Mouse (Mus musculus) lung, postnatal 14 days (tissue): ENCODE data around the gene Notch1.

ENCODE experiments used
- DNase-seq: peaks from one replicate; pipeline ENCODE4 v3.0.0; 2021

The Notch1 gene

DNA sequence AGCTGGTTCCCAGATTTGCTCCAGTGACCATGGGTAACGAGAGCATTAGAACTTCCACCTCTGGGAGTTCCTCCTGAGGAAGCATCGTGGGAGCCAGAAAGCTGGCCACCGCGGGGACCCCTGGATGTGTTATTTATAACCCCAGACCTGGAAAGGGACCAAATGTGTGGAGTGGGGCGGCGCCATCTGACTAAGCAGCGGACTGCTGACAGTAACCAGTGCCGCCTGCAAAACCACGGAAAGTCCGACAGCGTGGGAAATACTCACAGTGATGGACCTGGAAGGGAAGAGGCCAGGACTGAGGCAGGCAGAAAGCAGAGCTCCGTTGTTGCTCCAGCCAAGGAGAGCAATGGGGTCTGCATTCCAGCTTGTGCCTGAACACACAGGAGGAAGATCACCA lies at the start of gene Notch1:
Notch1 (minus strand) TSS at position 389 of the 400 bp plus-strand sequence.
- DNase-seq, result no peak

DNA sequence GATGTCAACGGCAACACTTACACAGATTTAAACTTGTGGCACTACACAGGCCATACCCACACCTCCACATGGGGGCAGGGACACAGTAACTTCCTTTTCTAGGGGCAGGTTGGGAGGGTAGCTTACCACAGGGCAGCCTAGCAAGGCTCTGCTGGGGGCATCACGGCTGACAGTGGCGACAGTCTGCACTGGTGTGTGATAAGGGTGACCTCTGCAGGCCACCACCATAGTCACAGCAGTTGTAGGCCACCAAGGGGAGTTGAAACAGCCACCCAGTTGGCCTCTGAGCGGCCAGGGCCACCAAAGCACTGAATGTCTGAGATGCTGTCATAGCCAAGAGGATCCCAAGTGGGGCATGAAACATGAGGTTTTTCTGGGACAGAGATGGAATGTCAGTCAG lies 49.8 kb upstream of the Notch1 start:
- peak; percentile 70 for DNase-seq

DNA sequence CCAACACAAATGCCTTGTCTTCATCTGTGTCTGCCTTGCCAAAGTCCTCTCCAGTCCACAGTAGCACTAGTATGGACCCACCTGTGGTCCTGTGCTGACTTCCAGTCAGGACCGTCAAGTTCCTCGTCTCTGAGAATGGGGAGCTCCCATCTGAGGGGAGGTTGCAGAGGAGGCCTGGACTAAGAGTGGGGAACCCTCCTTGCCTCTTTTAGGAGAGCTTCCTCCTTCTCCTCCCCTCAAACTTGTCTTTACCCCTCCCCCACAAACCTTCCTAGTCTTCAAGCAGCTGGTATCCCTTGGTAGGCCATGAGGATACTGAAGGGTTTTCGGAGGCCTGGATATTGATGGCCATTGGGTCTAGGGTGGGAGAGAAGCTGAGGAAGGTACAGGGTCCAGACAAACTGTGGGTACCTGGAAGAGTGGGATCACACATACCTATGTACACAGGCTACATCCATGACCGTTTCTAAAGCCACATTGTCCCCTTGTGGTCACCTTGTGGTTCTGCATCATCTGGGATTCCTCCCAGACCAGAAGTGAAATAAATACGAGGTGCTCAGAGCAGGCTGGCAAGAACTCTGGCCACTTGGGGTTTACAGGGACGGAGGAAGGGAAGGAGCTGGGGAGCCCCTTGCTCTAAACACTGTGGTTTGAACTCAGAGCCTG lies 45.0 kb upstream of the Notch1 start:
- DNase-seq, result peak; percentile 57

DNA sequence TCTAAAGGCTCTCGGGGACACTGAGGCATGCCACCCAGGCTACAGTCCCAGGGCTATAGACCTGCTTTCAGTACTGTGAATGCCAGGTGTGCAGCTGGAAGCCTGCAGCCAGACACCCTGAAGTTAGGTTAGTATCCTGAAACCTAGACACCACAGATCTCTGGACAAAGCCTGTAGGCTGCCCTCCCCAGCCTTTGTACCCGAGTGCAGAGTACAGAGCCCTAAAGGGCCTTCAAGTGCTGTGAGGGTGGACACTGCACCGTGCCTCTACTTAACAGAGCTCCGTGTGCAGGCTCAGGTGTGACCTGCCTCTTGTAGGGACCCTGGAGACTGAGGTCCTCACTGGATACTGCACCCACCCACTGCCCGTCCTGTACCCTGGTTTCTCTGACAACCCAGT lies 44.0 kb upstream of the Notch1 start:
- DNase-seq, result no peak

DNA sequence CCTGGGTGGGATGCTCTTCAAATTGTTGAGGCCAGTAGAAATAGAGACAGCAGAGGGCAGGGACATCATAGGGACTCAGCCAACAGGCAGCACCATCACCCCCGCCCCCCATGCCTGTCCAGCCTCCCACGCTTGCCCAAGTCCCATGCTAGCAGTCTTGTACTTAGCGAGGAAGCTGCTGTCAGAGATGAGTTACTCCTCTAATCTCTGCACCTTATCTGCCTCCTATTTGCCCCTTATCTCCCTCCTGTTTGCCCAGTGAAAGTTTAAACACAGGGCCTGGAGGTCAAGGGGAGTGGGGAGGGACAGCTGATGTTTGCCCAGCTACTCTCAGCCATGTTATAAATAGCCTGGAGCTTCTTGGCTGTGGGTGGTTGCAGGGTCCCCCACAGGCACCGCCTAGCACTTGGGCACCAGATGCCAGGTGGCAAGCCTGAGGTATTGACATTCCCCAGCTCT lies 40.1 kb upstream of the Notch1 start:
- DNase-seq, result no peak

DNA sequence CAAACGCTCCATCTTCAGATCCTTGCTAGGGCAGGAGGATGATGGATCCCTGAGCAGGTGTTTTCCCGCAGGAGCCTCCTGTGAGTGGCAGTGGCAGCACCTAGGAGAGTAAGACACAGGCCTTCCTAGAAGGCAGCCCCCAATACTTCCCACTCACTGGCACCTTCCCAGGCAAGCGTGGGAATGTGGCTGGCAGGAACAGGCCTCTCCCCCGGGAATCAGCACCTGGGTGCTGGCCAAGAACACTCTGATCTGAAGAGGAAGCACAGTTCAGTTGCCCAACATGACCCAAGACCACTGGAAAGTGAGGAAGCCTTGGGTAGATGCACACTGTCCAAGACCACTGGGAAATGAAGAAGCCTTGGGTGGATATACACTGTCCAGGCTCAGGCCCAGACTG lies 38.6 kb upstream of the Notch1 start:
- DNase-seq, result peak; percentile 82

DNA sequence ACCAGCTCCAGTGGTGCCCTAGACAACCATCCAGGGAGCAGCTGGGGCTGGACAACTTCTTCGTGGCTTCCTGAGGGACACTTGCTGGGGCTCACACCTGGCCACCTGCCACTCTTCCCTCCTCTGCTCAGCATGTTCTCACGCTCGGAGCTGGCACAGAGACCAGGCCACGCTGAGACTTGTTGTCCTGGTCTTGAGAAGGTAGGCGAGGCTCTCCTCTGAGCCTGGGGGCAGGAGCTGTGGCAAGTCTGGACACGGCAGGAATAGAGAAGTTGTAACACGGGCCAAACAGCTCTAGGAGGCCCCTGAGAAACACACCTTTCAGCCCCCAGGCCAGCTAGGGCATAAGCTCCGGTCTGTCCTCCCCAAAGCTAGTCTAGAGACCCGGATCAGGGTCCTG lies 37.4 kb upstream of the Notch1 start:
- DNase-seq, result no peak

DNA sequence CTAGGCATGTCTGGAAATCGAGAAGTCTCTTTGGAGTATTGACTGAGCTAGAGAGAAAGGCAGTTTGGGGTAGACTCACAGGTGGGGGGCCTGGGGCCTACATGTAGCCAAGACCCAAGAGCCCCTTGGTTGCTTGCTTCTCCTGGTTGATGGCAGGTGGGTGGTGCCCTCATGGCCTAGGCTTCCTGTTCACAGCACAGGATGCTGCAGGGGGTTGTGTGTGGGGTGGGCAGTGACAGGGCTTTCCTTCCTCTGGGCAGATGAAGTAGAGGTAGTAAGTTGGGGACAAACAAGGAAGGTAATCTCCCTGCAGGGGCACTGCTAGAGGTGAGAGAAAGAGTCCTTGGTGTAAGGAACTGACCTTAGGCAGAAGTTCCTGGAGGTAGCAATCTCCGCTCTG lies 35.6 kb upstream of the Notch1 start:
- no peak for DNase-seq

DNA sequence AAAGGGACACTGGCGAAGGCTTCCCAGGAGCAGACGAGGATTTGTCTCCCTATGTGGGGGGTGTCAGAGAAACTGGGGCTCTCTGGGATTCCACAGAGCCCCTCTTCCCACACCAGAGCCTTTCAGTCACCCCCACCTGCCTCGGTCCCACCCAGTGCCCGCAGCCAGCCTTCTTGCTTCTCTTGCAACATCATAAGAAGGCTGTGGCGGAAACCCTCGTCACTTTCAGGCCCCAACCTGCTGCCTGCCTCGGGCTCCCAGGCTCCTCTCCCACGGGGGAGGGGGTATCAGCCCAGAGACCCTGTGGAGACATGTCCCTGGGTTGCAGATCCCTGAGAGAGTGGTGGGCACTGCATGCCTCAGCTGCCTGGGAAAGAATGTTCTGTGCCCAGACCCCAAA lies 35.0 kb upstream of the Notch1 start:
- DNase-seq, result no peak

DNA sequence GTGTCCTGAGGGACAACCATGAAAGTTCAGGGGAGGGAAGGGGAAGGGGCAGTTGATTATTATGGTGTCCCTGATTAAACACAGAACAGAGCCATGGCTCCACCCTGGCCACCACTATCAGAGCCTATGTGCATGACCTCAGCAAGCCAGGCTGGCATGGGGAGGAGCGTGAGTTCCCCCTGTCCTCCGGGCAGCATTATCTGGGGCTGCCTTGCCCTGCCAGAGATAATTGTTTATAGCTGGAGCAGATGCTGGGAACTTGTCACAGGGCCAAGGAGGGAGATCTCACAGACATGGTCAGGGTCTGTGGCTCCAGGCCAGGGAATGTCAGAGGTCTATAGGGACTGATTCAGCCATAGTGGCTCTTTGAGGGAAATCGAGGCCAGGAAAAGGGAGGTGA lies 34.3 kb upstream of the Notch1 start:
- DNase-seq, result no peak

DNA sequence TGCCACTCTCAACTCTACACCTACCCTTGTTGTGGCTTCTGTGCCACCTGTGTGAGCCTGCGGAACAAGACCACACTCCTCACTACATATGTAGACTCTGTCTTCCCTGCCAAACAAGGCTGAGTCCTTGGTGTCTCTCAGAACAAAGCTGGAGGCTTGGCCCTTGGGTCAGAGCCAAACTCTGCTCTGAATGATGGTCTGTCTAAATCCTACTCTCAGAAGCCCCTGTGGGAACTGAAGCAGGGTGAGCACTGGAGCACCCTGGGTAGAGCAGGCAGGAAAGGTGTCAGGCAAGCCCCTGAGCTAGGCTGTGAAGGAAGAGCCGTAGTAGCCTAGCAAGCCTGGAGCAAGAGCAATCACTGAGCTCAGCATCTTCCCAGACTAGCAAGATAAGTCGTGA lies 33.7 kb upstream of the Notch1 start:
- DNase-seq, result no peak

DNA sequence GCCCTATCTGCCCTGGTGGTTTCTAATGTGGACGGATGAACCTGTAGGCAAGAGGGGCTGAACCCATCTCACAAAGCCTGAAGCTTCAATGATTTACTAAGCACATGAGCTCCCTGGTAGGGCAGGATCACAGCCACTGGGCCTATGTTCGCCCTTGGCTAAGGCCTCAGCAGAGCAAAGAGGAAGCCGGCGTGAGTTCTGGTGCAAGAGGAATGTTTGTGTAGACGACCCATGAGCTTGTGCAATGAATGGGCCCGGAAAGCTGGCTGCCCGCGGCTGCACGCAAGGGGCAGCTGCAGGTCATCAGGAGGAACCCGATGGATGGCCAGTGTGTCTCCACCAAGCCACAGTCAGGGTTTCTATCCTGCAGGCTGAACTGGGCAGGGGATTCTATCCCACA lies 33.3 kb upstream of the Notch1 start:
- peak; percentile 52 for DNase-seq

DNA sequence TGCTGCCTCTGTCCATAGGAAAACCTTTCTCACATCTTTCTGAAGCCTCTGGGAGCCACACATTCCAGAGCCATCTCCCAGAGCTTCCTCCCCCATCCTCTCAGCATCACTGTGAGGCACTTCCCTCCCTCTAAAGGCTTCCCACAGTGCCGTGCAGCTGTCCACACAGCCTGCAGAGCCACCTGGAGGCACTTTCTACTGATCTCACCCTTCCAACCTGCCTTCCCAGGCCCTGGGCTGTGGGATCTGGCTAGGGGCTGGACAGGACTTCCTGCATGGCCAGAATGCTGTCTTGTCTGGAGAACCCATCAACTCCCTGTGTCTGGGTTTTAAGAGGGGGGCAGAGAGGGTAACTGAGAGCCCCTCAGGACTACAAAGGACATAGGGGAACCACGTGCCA lies 31.0 kb upstream of the Notch1 start:
- DNase-seq, result no peak

DNA sequence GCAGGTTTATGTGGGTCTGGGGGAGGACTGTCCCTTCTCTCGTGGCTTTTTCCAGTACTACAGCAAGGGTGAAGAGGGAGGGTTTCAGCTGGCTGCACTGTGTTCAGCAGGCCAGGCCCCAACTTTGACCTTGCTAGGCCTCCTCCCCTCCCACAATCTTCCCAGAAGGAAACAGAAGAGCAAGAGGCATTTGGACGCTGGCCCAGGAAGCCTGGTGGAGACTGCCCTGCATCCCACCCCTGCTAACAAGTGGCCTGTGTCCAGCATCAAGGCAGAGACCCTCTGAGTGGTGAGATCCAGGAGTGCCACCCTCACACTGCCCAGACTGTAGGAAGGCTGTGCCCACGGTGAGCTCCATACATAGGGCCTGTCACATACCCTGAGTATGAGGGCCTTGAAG lies 27.8 kb upstream of the Notch1 start:
- DNase-seq, result peak; percentile 58

DNA sequence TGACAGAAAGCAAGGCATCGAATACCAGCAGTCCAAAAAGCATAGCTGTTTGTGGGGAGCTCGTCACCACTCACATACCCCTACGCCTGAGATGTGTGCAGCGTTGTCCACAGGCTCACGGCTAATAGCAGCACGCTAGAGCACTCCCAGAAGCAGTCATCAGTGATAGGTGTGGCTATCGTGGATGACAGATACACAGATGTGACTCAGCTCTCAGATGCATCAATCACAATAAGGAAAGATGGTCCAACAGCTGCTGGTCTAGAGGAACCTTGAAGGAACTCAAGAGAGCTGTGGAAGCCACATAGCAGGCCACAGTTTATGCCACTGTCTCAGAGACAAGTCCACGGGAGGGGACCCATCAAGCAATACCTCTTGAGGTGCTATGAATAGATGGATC lies 27.3 kb upstream of the Notch1 start:
- no peak for DNase-seq

DNA sequence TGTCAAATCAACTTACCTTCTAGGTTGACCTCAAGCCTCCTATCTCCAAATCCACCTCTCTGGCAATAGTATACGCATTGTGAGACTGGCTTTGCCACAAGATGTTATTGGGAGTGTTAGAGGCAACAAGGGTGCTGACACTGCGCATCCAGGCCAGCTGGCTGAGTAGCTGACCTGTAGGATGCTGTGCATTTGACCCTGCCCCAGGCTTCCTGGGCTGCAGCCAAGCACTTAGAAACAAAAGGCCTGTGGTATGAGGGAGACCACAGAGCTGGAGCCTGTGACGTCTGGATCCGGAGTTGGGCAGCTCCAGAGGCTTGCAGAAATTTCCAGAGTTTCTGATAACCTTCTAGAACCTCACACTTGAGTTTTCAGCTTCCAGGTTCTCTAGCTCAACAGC lies 26.7 kb upstream of the Notch1 start:
- no peak for DNase-seq

DNA sequence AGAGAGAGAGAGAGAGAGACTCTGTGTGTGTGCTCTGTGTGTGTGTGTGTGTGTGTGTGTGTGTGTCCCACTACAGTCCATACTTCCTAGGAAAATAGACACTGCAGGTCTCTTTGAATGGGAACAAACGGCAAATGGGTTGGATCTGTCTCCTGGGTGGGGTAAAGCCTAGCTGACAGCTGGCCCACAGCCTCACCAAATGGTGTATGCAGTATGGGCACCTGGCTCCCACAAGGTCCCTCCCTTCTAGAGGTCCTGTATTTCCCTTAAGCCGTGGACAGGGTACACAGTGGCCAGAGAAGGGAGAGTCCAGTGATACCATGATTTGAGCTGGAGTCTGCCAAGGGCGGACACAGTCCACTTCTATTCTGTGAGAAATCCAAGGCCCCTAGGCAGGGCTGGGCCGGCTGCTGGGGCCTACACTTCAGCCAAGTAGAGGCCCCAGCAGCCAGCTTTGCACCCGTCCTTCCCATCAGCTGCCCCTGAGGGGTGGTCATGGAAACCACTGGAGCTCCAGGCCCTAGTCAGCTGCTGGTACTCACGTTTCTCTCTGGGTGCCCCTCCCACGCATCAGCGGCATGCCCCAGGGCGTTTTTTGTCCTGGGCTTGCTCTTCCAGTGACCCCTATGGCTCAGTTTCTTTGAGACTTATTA lies 24.9 kb upstream of the Notch1 start:
- DNase-seq, result no peak

DNA sequence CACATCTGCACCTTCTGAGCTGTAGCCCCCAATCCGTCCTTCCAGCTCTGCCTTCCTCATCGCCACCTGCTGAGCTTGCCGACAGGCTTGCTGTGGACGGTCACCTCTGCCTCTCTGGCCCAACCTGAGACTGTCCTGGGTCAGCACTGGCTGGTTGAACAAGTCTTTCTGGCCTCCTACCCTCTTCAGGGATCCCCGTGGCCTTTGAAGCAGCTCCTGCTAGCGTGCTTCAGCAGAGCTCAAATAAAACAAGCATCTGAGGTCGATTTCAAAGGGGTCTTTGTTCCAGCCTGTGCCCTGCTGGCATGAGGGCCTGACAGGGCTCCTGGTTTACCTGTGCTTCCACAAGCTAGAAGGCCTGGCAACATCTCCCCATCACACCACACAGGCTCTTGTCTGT lies 24.3 kb upstream of the Notch1 start:
- DNase-seq, result no peak

DNA sequence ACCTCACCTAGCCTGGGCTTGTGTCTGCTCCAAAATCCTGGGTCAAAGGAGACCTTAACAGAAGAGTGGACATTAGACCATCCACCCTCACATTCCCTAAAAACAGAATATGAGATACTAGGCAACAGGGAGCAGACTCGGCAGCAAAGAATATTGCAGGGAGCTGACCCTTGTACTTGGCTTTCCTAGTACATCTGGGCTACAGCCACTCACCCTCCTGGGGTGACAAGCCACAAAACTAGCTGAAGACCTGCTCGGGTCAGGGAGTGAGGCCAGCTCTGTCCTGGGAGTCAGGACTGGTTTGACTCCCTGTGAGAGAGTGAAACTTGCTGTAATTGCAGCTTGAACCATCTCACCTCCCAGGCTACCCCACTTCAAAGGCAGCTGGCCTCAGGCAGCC lies 23.1 kb upstream of the Notch1 start:
- no peak for DNase-seq

DNA sequence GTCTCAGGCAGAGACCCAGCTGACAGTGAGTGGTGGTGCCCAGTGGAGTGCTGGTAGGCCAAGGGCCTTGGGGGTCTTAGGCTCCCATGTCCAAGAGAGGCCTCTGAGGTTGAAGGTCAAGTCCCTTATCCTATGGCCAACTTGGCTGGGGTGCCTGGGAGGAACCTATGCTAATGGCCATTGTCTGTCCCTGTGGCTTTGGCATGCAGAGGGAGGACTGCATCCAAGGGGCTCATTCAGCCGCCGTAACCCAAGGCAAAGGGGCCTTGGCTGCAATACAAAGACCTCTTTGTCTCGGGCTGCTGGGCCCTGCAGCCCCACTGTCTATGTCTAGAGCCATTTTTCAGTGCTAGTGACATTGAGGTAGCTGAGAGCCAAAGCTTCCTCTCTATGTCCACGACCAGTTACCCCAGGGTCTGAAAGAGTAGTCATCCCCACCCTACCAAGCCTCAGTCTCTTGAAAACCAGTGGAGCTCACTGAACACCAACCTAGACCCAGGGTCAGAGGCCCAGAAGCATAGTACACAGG lies 19.1 kb upstream of the Notch1 start:
- DNase-seq, result no peak

DNA sequence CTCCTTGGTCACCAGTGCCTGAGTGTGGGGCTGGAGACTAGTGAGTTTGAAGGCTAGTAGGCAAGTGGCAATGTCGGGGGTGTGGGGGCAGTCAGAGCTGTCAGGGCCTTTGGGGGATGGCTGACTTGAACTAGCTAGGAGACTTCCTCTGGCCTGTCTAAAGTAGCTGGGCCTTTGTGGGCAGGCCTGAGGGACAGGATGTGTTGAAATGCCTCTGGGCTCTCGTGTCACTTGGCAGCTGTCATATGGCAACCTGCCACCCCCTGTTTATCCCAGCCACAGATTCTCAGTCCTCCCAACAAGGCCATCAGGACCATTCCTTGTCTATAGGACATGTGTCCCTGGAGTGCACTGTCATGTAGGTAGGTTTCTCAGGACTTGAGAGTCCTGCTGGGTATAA lies 18.2 kb upstream of the Notch1 start:
- peak; percentile 84 for DNase-seq

DNA sequence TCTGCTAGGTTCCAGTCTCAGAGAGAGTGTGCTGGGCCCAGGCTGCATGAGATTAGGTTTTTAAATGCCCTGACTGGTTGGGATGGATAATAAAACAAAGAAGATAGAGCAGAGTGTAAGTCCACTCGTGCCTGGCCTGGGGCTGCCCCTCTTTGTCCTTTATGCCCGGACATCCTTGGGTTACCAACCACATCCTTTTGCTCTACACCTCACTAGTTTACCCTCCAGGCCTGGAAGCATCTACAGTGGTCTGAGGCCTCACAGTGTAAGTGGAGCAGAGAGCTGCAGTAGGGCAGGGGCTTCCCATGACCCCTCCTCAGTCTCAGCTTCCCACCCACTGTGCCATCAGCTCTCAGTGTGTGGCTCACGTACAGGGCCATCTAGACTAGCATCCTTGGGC lies 17.7 kb upstream of the Notch1 start:
- DNase-seq, result no peak

DNA sequence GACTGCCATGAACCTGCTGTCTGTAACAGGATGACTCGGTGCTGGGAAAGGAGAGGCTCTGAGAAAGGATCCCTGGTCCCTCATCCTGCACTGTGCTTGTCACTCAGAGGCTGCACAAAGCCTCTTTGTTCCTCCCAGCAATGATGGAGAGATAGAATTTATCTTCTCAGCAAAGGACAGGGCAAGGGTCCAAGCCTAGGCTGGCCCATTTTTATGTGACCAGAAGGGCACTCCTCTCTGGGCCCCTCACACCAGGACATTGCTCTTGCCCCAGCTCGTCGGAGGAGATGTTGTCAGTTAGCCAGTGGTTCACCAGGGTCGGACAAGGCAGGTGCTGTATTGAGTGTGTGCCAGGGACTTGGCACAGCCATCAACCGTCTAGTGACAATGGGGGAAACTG lies 16.8 kb upstream of the Notch1 start:
- DNase-seq, result no peak

DNA sequence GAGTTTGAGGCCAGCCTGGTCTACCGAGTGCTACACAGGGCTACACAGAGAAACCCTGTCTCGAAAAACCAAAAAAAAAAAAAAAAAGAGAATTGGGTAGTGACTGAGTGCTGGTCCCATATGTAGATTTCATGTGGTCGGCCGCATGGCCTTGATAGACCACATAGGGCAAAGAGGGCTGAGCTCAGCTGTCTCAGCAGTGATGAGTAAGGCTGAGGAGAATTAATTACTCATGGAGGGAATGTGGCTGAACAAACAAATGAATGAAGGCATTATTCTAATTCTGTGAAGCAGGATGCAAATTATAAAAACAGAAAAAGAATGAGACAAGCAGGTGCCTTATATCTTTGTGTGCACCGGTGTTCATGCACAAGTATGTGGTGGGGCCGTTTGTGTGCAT lies 15.4 kb upstream of the Notch1 start:
- no peak for DNase-seq

DNA sequence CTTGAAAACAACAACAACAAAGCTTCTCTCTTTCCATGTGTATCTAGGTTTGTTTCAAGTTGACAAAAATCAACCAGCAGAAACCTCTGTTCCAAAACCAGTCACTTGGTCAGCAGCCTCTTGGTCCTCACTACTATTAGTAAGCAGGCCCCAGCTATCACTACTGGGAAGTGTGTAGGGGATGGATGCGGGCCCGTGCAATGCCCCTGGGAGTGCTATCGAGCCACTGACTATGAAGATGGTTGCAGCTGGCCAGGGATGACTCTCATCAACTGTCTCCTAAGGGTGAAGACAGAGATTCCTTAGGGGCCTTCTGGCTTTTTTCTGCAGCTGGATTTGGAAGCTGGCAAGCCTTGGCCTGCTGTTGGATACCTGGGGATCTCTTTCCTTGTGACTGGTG lies 13.4 kb upstream of the Notch1 start:
- DNase-seq, result no peak
